ENCODE assay signal across 9 mouse cellular contexts in the genomic region with DNA sequence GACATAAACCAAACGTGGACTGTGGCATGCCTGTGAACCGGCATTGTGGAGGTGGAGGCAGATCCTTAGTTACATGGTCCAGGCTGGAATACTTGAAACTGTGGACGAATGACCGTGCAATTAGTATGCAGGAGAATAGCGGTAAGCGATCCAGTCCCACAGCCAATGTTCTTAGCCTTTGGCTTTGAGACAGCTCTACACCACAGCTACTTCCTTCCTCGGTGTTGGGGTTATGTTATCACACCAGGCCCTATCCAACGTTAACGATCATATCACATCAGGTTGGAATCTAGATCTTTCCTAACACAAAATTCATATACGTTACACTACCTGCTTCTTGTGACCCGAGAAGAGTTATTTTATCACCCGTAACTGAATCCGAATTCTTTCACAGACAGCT. TPM values are rescaled to one million over a fixed set of nuclear protein-coding genes. Genes with fewer than 3 reads are reported as not detected.
DNase-seq lines count a peak whose midpoint lies in the region; ATAC-seq and TF ChIP-seq lines count a peak whose summit lies in the region.
"Had no signal": no experiment of that assay in that cellular context is flagged by ENCODE, and none has a peak within 500 bp of the region (broad histone marks: within the 10 kb centered on the region; RNA-seq: fewer than 3 reads in every experiment).

No protein-coding gene starts in this region.

- no peak for TF ChIP-seq EP300 in heart, postnatal 0 days (IDR thresholded peaks at IDR 0.05; ENCODE audit: low read depth)

- H3K9me3 ChIP-seq in heart, embryonic 11.5 days (replicated peaks; ENCODE audit: control insufficient read depth, low read length), result no peaks in the 10 kb centered on the region
- no peaks in the 10 kb centered on the region for H3K9me3 ChIP-seq in G1E (replicated peaks)
- H3K9me3 ChIP-seq in heart, postnatal 0 days (replicated peaks; ENCODE audit: control insufficient read depth, low read length), result no peaks in the 10 kb centered on the region

- TF ChIP-seq CTCF in G1E (IDR thresholded peaks at IDR 0.05; ENCODE audit: low read depth, low read length), result no peak
- TF ChIP-seq CTCF in heart, postnatal 0 days (IDR thresholded peaks at IDR 0.05; ENCODE audit: low read depth), result no peak

- no peak for ATAC-seq in heart, embryonic 11.5 days (replicated peaks; ENCODE audit: insufficient number of reproducible peaks, low FRiP score, low TSS enrichment)
- no peak for ATAC-seq in G1E (ENCODE audit: extremely low read depth, insufficient number of reproducible peaks, low FRiP score, poor library complexity, severe bottlenecking)
- no peak for ATAC-seq in heart, postnatal 0 days (ENCODE audit: insufficient read depth, low read depth)
- ATAC-seq in megakaryocyte, adult 5-6 weeks (ENCODE audit: poor library complexity, severe bottlenecking), result peak; percentile 42

- H3K36me3 ChIP-seq in heart, embryonic 11.5 days (ENCODE audit: control insufficient read depth, insufficient read depth, low read length), result peaks cover 4% of the 10 kb centered on the region; the same call in 1 of the 2 replicates
- peaks cover 31% of the 10 kb centered on the region for H3K36me3 ChIP-seq in G1E (replicated peaks)
- peaks cover 24% of the 10 kb centered on the region for H3K36me3 ChIP-seq in heart, postnatal 0 days (replicated peaks; ENCODE audit: control insufficient read depth, insufficient read depth, low read length)

- H3K27ac ChIP-seq in heart, embryonic 11.5 days (ENCODE audit: low read depth, low read length), result no peak overlapping the region
- no peak overlapping the region for H3K27ac ChIP-seq in heart, postnatal 0 days (ENCODE audit: low read depth)

- H3K4me3 ChIP-seq in heart, embryonic 11.5 days (ENCODE audit: low read depth, low read length), result peak overlapping the region; percentile 75
- peak overlapping the region; percentile 82; the same call in 1 of the 2 replicates for H3K4me3 ChIP-seq in G1E (ENCODE audit: low read depth, low read length)
- H3K4me3 ChIP-seq in heart, postnatal 0 days (ENCODE audit: low read depth, low read length), result peak overlapping the region; percentile 86

- peak overlapping the region; percentile 91 for H3K9ac ChIP-seq in heart, embryonic 11.5 days (ENCODE audit: low read depth, low read length)
- no peak overlapping the region for H3K9ac ChIP-seq in heart, postnatal 0 days (replicated peaks; ENCODE audit: low read depth, low read length)

- no peak for DNase-seq in heart, postnatal 25 days (ENCODE audit: low spot score)
- no peak for DNase-seq in G1E (ENCODE audit: low spot score)
- DNase-seq in heart, postnatal 0 days (ENCODE audit: low spot score), result no peak
- DNase-seq in right cerebral cortex, postnatal 14 days, result no peak
- no peak for DNase-seq in retina, embryonic 14.5 days (ENCODE audit: low spot score)
- DNase-seq in gastrocnemius, postnatal 36 days, result no peak

- intact Hi-C loops in heart, postnatal 25 days (cut with DNase I), result no loop called here
- intact Hi-C loops in gastrocnemius, postnatal 36 days (cut with DNase I), result no loop called here

- H3K4me2 ChIP-seq in heart, embryonic 11.5 days, result peak overlapping the region; percentile 87
- peak overlapping the region; percentile 82 for H3K4me2 ChIP-seq in heart, postnatal 0 days (ENCODE audit: low read depth, low read length)

- no peaks in the 10 kb centered on the region for H3K27me3 ChIP-seq in heart, embryonic 11.5 days (ENCODE audit: control insufficient read depth, insufficient read depth, low read length)
- H3K27me3 ChIP-seq in G1E (ENCODE audit: insufficient read depth, low read length), result peaks cover 18% of the 10 kb centered on the region
- no peaks in the 10 kb centered on the region for H3K27me3 ChIP-seq in heart, postnatal 0 days (ENCODE audit: control insufficient read depth, insufficient read depth, low read length)

- WGBS in heart, embryonic 11.5 days (ENCODE audit: insufficient replicate concordance), result 69% methylated on average over 13 of the region's 13 CpGs
- WGBS in heart, postnatal 0 days, result 60% methylated on average over 13 of the region's 13 CpGs

- peaks cover 12% of the 10 kb centered on the region for H3K4me1 ChIP-seq in heart, embryonic 11.5 days (ENCODE audit: control insufficient read depth, insufficient read depth, low read length)
- peaks cover 25% of the 10 kb centered on the region for H3K4me1 ChIP-seq in G1E (ENCODE audit: insufficient read depth, low read depth, low read length)
- peaks cover 14% of the 10 kb centered on the region for H3K4me1 ChIP-seq in heart, postnatal 0 days (ENCODE audit: control insufficient read depth, insufficient read depth)

RNA-seq across cellular contexts. Expression of a gene that starts 0.7 kb away (rescaled TPM):
- 0.19 TPM in 1 of 2 replicates, not detected in the other for polyA plus RNA-seq in heart, embryonic 11.5 days (2014; fragmentation: Nextera tagmentation; extraction: Ambion mirVana)
- under 1 TPM; 0.28 to 0.29 TPM for total RNA-seq in heart, postnatal 25 days (2021)
- 1.4 and 2.0 TPM in 2 replicates for total RNA-seq in G1E (2014; fragmentation: Nextera tagmentation)
- total RNA-seq in G1E (2017), result 0.98 and 1.5 TPM in 2 replicates
- polyA plus RNA-seq in G1E (2012), result 0.03 TPM in 1 of 2 replicates, not detected in the other
- total RNA-seq in heart, postnatal 0 days (2014; rRNA removed; ENCODE audit: low replicate concordance), result not detected in 2 replicates
- 0.46 and 0.51 TPM in 2 replicates for polyA plus RNA-seq in heart, postnatal 0 days (2015; fragmentation: Nextera tagmentation; extraction: Ambion mirVana)
- total RNA-seq in megakaryocyte, adult 5-6 weeks (2015), result 1.0 TPM in 1 of 2 replicates, not detected in the other
- total RNA-seq in megakaryocyte, adult 5-6 weeks (2017), result not detected in 2 replicates
- total RNA-seq in gastrocnemius, postnatal 36 days (2021), result not detected
- total RNA-seq: gastrocnemius, postnatal 25 days had no signal

RNA-seq across cellular contexts. Expression of a gene that starts 0.8 kb away (rescaled TPM):
- polyA plus RNA-seq in heart, embryonic 11.5 days (2014; fragmentation: Nextera tagmentation; extraction: Ambion mirVana), result 52.6 and 57.3 TPM in 2 replicates
- total RNA-seq in heart, postnatal 25 days (2021), result 10 to 100 TPM; 24.4 to 25.8 TPM
- total RNA-seq in G1E (2014; fragmentation: Nextera tagmentation) (58.1 and 86.2 TPM in 2 replicates), G1E (2017) (18.0 and 23.8 TPM in 2 replicates)
- 122 and 135 TPM in 2 replicates for polyA plus RNA-seq in G1E (2012)
- total RNA-seq in heart, postnatal 0 days (2014; rRNA removed; ENCODE audit: low replicate concordance), result 8.9 and 19.1 TPM in 2 replicates
- 42.8 and 43.3 TPM in 2 replicates for polyA plus RNA-seq in heart, postnatal 0 days (2015; fragmentation: Nextera tagmentation; extraction: Ambion mirVana)
- total RNA-seq in megakaryocyte, adult 5-6 weeks (2015), result 27.3 and 28.5 TPM in 2 replicates
- 18.5 and 27.0 TPM in 2 replicates for total RNA-seq in megakaryocyte, adult 5-6 weeks (2017)
- total RNA-seq in gastrocnemius, postnatal 36 days (2021), result 10 to 100 TPM; 15.8 to 18.1 TPM

RNA-seq across cellular contexts. Expression of a gene that starts 24.7 kb away (rescaled TPM):
- 449 and 506 TPM in 2 replicates for polyA plus RNA-seq in heart, embryonic 11.5 days (2014; fragmentation: Nextera tagmentation; extraction: Ambion mirVana)
- total RNA-seq in heart, postnatal 25 days (2021), result 1 to 10 TPM; 2.4 to 2.9 TPM
- total RNA-seq in G1E (2014; fragmentation: Nextera tagmentation) (351 and 411 TPM in 2 replicates), G1E (2017) (127 and 135 TPM in 2 replicates)
- 102 and 111 TPM in 2 replicates for polyA plus RNA-seq in G1E (2012)
- total RNA-seq in heart, postnatal 0 days (2014; rRNA removed; ENCODE audit: low replicate concordance), result 175 and 320 TPM in 2 replicates
- polyA plus RNA-seq in heart, postnatal 0 days (2015; fragmentation: Nextera tagmentation; extraction: Ambion mirVana), result 116 and 117 TPM in 2 replicates
- 330 and 340 TPM in 2 replicates for total RNA-seq in megakaryocyte, adult 5-6 weeks (2015)
- 228 and 247 TPM in 2 replicates for total RNA-seq in megakaryocyte, adult 5-6 weeks (2017)
- 1 to 10 TPM; 1.0 to 1.4 TPM for total RNA-seq in gastrocnemius, postnatal 36 days (2021)

RNA-seq across cellular contexts. Expression of a gene that starts 29.9 kb away (rescaled TPM):
- polyA plus RNA-seq in heart, embryonic 11.5 days (2014; fragmentation: Nextera tagmentation; extraction: Ambion mirVana), result not detected in 2 replicates
- not detected for total RNA-seq in heart, postnatal 25 days (2021)
- total RNA-seq in G1E (2014; fragmentation: Nextera tagmentation) (not detected in 2 replicates), G1E (2017) (not detected in 2 replicates)
- not detected in 2 replicates for polyA plus RNA-seq in G1E (2012)
- total RNA-seq in heart, postnatal 0 days (2014; rRNA removed; ENCODE audit: low replicate concordance), result not detected in 2 replicates
- not detected in 2 replicates for polyA plus RNA-seq in heart, postnatal 0 days (2015; fragmentation: Nextera tagmentation; extraction: Ambion mirVana)
- total RNA-seq in megakaryocyte, adult 5-6 weeks (2015), result not detected in 2 replicates
- not detected in 2 replicates for total RNA-seq in megakaryocyte, adult 5-6 weeks (2017)
- total RNA-seq in gastrocnemius, postnatal 36 days (2021), result not detected
- total RNA-seq: gastrocnemius, postnatal 25 days had no signal

RNA-seq across cellular contexts. Expression of a gene that starts 34.8 kb away (rescaled TPM):
- 0.48 and 1.4 TPM in 2 replicates for polyA plus RNA-seq in heart, embryonic 11.5 days (2014; fragmentation: Nextera tagmentation; extraction: Ambion mirVana)
- total RNA-seq in heart, postnatal 25 days (2021), result not detected
- total RNA-seq in G1E (2014; fragmentation: Nextera tagmentation) (not detected in 2 replicates), G1E (2017) (not detected in 2 replicates)
- polyA plus RNA-seq in G1E (2012), result not detected in 2 replicates
- 4.9 and 5.0 TPM in 2 replicates for total RNA-seq in heart, postnatal 0 days (2014; rRNA removed; ENCODE audit: low replicate concordance)
- 0.18 and 0.25 TPM in 2 replicates for polyA plus RNA-seq in heart, postnatal 0 days (2015; fragmentation: Nextera tagmentation; extraction: Ambion mirVana)
- total RNA-seq in megakaryocyte, adult 5-6 weeks (2015), result not detected in 2 replicates
- not detected in 2 replicates for total RNA-seq in megakaryocyte, adult 5-6 weeks (2017)
- over 10,000 TPM; 16,945 to 17,744 TPM for total RNA-seq in gastrocnemius, postnatal 36 days (2021)

Comparison
In these comparisons a context has a peak if more than half of its experiments do, and no peak if none do; other contexts are left out.
1. RNA of a gene that starts 24.7 kb away (total RNA-seq): 127 to 411 TPM in G1E, 228 to 340 TPM in megakaryocyte, adult 5-6 weeks and 175 to 320 TPM in heart, postnatal 0 days; 2.4 to 2.9 TPM in heart, postnatal 25 days and 1.0 to 1.4 TPM in gastrocnemius, postnatal 36 days; every median in the first group is over 10 times any median in the second.
2. Peak in every context shown above with its lines, with median percentiles within 50 percentile points of each other: H3K4me3 ChIP-seq.